Mouse (Mus musculus) left cerebral cortex, postnatal 14 days (tissue): ENCODE results near the gene Adamts20. TPM values are rescaled to one million over a fixed set of nuclear protein-coding genes. Genes with fewer than 3 reads are reported as not detected.

ENCODE experiments used
- DNase-seq, 2 experiments: peaks; one replicate each; pipeline ENCODE4 v3.0.0; 2021 to 2022; ENCODE audit warnings: low spot score in 2 of 2, mixed read lengths in 1 of 2
- intact Hi-C: fragments of 180-260 bp; cut with DNase I; formaldehyde crosslinking; loops from one replicate; pipeline ENCODE4 v1.15.1; 2025
- total RNA-seq, 2 experiments: library from RNA; stranded (reverse); gene quantifications; 2 replicates each; pipeline ENCODE4 v1.2.3; 2021

Adamts20 gene
- total RNA-seq, 2 experiments from 2014 or later, result 10.0 to 11.4 TPM

- no peak for DNase-seq
- intact Hi-C loops, result no loop called here
These were observed 200.7 kb downstream of the Adamts20 start for GRCm38 (mm10) chr15:94264497-94264879.

- DNase-seq, result no peak
- intact Hi-C loops, result no loop called here
These were observed 201.2 kb downstream of the Adamts20 start for GRCm38 (mm10) chr15:94263866-94264496.

- DNase-seq, result no peak
- intact Hi-C loops, result no loop called here
These were observed 202.0 kb downstream of the Adamts20 start for GRCm38 (mm10) chr15:94263241-94263640.

GRCm38 (mm10) chr15:94259497-94259896 is 205.7 kb downstream of the Adamts20 start:
- intact Hi-C loops, result no loop called here
- no peak for DNase-seq

GRCm38 (mm10) chr15:94255538-94255937 is 209.7 kb downstream of the Adamts20 start:
- no peak for DNase-seq
- intact Hi-C loops, result no loop called here

- intact Hi-C loops, result no loop called here
These were observed 210.2 kb downstream of the Adamts20 start for GRCm38 (mm10) chr15:94254861-94255516.

GRCm38 (mm10) chr15:94254091-94254860 is 210.9 kb downstream of the Adamts20 start:
- DNase-seq, result peak; percentile 66 to 73
- intact Hi-C loops, result no loop called here

More at GRCm38 (mm10) chr15:94254861-94255516, 210.2 kb downstream of the Adamts20 start:
- DNase-seq, result peak; percentile 54 to 63

GRCm38 (mm10) chr15:94252962-94253712 is 212.1 kb downstream of the Adamts20 start:
- peak; percentile 66 to 75 for DNase-seq
- intact Hi-C loops, result no loop called here

GRCm38 (mm10) chr15:94249766-94250165 is 215.5 kb downstream of the Adamts20 start:
- intact Hi-C loops, result no loop called here
- DNase-seq, result no peak

GRCm38 (mm10) chr15:94248386-94248785 is 216.8 kb downstream of the Adamts20 start:
- intact Hi-C loops, result no loop called here

GRCm38 (mm10) chr15:94246669-94247068 is 218.5 kb downstream of the Adamts20 start:
- intact Hi-C loops, result no loop called here
- DNase-seq, result no peak

More at GRCm38 (mm10) chr15:94248386-94248785, 216.8 kb downstream of the Adamts20 start:
- no peak for DNase-seq

- DNase-seq, result no peak
- intact Hi-C loops, result no loop called here
These were observed 220.9 kb downstream of the Adamts20 start for GRCm38 (mm10) chr15:94244336-94244735.

- DNase-seq, result no peak
- intact Hi-C loops, result no loop called here
These were observed 223.1 kb downstream of the Adamts20 start for GRCm38 (mm10) chr15:94242133-94242532.

GRCm38 (mm10) chr15:94239637-94240036 is 225.6 kb downstream of the Adamts20 start:
- no peak for DNase-seq
- intact Hi-C loops, result no loop called here

- DNase-seq, result no peak
These were observed 226.1 kb downstream of the Adamts20 start for GRCm38 (mm10) chr15:94239127-94239526.

GRCm38 (mm10) chr15:94238058-94238876 is 227.0 kb downstream of the Adamts20 start:
- intact Hi-C loops, result no loop called here
- DNase-seq, result no peak

More at GRCm38 (mm10) chr15:94239127-94239526, 226.1 kb downstream of the Adamts20 start:
- intact Hi-C loops, result no loop called here

- no peak for DNase-seq
- intact Hi-C loops, result no loop called here
These were observed 228.5 kb downstream of the Adamts20 start for GRCm38 (mm10) chr15:94236726-94237125.

GRCm38 (mm10) chr15:94236121-94236520 is 229.1 kb downstream of the Adamts20 start:
- DNase-seq, result no peak
- intact Hi-C loops, result no loop called here

GRCm38 (mm10) chr15:94235190-94235589 is 230.0 kb downstream of the Adamts20 start:
- intact Hi-C loops, result no loop called here
- no peak for DNase-seq
